Mouse (Mus musculus) gastrocnemius, adult 18-20 months (tissue): Measurements from ENCODE around the gene Olfr420. TPM values are rescaled to one million over a fixed set of nuclear protein-coding genes. Genes with fewer than 3 reads are reported as not detected.
A peak's percentile ranks its signal among the peaks of the same experiment; 100 is the strongest.

Experiments
- DNase-seq: peaks from one replicate; pipeline ENCODE4 v3.0.0; 2021; ENCODE audit warnings: low spot score
- long read RNA-seq, 2 experiments: library from polyadenylated mRNA; stranded (forward); transcript quantifications; one replicate each; pipeline ENCODE4 v2.0.0; 2021
- total RNA-seq, 2 experiments: library from RNA; stranded (reverse); gene quantifications; 2 replicates each; pipeline ENCODE4 v1.2.3; 2021

The Olfr420 gene
- total RNA-seq: not detected
- long read RNA-seq, experiment 1: 0 reads
- long read RNA-seq, experiment 2: 0 reads

GRCm38 (mm10) chr1:174155333-174155732 is at the start of gene Olfr420:
Gene Olfr420, plus strand, starts transcription at chr1:174155633.
- no peak for DNase-seq

DNA sequence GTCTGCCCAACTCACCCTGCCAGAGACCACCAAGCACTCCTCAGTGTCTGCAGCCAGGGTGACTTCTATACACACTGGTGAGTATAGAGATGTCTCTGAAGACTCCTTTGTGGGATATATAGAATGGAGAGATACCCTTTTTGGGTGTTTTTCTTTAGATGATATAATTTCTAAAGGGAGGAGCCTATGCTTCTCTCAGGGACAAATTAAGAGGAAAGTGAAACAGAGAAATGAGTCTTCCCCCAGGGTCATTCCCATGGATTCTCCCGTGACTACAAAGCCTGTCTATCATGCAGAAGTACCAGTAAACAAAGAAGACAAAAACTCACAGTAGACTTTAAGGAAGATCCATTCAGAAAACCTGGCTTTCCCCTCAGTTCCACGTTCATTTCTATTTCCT is 34.4 kb upstream of the Olfr420 start, which contains the start of gene Olfr231:
Gene Olfr231, minus strand, starts transcription at position 101 of the 400 bp plus-strand sequence.
- no peak for DNase-seq

- DNase-seq: no peak
Observed at GRCm38 (mm10) chr1:174131217-174131616, 24.2 kb upstream of the Olfr420 start, which contains the start of gene Olfr424. Gene Olfr424, plus strand, starts transcription at chr1:174131517.

DNA sequence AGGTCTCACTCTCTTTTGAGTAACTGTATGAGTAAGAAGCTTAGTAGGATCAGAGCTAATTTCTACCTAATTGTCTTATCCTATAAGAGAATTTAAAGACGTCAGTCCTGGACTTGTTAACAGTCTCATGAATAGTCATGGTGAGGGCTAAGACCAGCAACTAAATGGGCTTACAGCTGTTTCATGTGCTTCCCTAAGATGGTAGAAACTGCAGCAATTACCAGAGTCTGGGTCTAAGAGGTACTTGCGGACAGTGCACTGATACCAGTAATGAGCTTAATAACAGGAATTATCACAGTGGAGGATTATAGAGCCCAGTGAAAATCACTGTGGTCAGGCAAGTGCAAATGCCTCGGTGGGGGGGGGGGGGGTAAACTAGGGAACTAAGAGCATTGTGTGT is 23.4 kb upstream of the Olfr420 start:
- DNase-seq: no peak

- no peak for DNase-seq
Observed at GRCm38 (mm10) chr1:174141384-174141783, 14.0 kb upstream of the Olfr420 start.

DNA sequence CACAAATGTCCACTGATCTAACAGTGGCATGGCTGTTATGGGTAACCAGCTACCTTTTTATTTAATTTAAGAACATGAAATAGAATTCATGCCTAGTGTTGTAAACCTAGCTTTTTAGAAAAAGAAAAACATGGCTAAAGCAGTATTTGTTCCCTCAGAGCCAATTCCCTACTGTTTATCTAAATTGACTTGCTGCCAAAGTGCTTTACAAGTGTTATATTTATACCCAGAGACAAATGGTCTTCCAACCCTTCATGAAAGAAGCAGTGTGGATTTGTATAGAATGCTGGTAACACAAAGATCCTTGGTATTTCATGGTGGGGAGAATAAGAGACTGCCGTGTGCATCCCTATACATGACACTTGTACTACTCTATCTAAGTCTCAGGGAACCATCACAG is 8.7 kb upstream of the Olfr420 start:
- DNase-seq: no peak

- no peak for DNase-seq
Observed at GRCm38 (mm10) chr1:174149289-174149688, 6.1 kb upstream of the Olfr420 start.

- no peak for DNase-seq
Observed at GRCm38 (mm10) chr1:174157622-174158021, 2.2 kb downstream of the Olfr420 start.

- DNase-seq: no peak
Observed at GRCm38 (mm10) chr1:174158512-174158911, 3.1 kb downstream of the Olfr420 start.

GRCm38 (mm10) chr1:174159095-174159494 is 3.7 kb downstream of the Olfr420 start:
- no peak for DNase-seq

DNA sequence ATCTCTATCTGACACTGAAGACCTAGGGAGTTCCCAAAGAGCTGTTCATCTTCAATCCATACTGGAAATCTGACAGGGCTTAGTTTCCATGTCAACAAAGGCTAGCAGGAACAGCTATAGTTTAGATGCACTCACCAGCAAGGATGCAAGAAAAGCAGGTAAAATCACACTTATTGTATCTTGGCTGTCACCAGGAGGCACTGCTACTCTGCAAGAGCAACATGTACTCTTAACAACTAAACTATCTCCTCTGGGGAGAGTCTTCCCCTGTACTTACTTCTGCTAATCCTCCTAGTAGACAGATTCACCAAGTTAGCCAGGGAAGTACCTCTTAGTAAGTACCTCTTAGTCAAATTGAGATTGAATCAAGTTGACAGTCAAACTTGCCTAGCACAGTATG is 13.6 kb downstream of the Olfr420 start:
- DNase-seq: no peak

GRCm38 (mm10) chr1:174170706-174171501 is 15.5 kb downstream of the Olfr420 start:
- DNase-seq: no peak

- DNase-seq: peak; percentile 3
Observed at GRCm38 (mm10) chr1:174171537-174171936, 16.1 kb downstream of the Olfr420 start.

- DNase-seq: no peak
Observed at GRCm38 (mm10) chr1:174172605-174173004, 17.2 kb downstream of the Olfr420 start, which contains the start of gene Spta1. Gene Spta1, plus strand, starts transcription at chr1:174172776.

- no peak for DNase-seq
Observed at GRCm38 (mm10) chr1:174204699-174205098, 49.3 kb downstream of the Olfr420 start.

Other genes starting within 250 kb of the Olfr420 start
- gene Ifi211, start 242.6 kb upstream of the Olfr420 start, total RNA-seq: 1 to 10 TPM; 2.7 to 3.1 TPM
- gene Mndal, start 213.1 kb upstream of the Olfr420 start, total RNA-seq: 1 to 10 TPM; 1.6 to 3.7 TPM
- 1 to 10 TPM; 2.7 to 3.7 TPM for gene Ifi203, start 213.0 kb upstream of the Olfr420 start, total RNA-seq
- gene Ifi202b, start 172.9 kb upstream of the Olfr420 start, total RNA-seq: not detected
- 10 to 100 TPM in 1 of 2 experiments, 1 to 10 TPM in 1; 7.5 to 17.1 TPM for gene Ifi205, start 123.8 kb upstream of the Olfr420 start, total RNA-seq
- gene Olfr433, start 114.9 kb upstream of the Olfr420 start, total RNA-seq: not detected
- not detected for gene Olfr432, start 106.4 kb upstream of the Olfr420 start, total RNA-seq
- gene Olfr430, start 89.0 kb upstream of the Olfr420 start, total RNA-seq: not detected
- gene Olfr429, start 71.3 kb upstream of the Olfr420 start, total RNA-seq: not detected
- not detected for gene Olfr427, start 58.7 kb upstream of the Olfr420 start, total RNA-seq
- not detected for gene Olfr231, start 34.5 kb upstream of the Olfr420 start, total RNA-seq
- not detected for gene Olfr424, start 24.1 kb upstream of the Olfr420 start, total RNA-seq
- gene Spta1, start 17.1 kb downstream of the Olfr420 start, total RNA-seq: under 1 TPM; 0.07 TPM
- not detected for gene Olfr419, start 96.4 kb downstream of the Olfr420 start, total RNA-seq
- gene Mptx1, start 174.9 kb downstream of the Olfr420 start, total RNA-seq: not detected
- gene Olfr417, start 209.5 kb downstream of the Olfr420 start, total RNA-seq: not detected
- not detected for gene Olfr248, start 235.4 kb downstream of the Olfr420 start, total RNA-seq